Mouse (Mus musculus): ENCODE results near the gene Setd2.

Gene Setd2

GRCm38 (mm10) chr9:110623416-110624195, 91.2 kb downstream of the Setd2 start:
- DNase-seq (ENCODE audit: low spot score) = no peak

DNA sequence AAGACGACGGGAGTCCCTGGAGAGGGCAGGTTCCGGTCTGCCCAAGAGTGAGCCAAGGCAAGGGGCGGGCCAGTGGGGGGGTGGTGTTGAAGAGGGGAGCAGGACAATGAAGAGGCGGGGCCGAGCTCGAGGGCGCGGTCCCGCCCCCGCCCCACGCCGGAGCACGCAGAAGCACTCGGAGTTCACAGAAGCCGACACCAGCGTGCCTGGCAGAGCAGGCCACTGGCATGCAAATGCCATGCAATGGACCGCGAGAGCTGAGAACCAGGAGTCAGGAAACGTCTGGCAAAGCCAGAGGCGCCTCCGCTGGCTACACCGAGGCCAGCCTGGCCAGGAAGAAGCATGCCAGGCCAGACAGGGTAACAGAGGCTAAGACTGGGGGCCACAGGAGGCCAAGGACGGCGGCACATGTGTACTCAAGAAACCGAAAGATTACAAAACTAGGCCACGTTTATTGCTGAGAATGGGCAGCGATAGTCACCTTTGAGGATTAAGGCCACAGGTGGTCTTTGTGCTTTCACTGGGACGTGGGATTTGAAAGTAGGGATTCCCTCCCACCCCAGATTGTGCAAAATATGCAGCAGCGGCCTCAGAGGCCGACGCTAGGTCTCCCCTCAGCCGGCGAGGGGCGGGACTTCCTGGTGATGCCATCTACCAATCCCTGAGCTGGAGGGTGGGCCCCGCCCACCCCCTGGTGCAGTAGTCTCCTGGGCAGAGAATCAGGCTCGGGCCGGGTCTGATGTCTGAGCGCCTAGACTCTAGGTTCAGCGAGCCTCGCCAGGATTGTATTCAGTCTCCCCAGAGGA, 92.2 kb downstream of the Setd2 start, which contains the start of gene Nradd:
Nradd (minus strand) TSS at position 92 of the 806 bp plus-strand sequence.
- peak; percentile 74 for DNase-seq (ENCODE audit: low spot score)

GRCm38 (mm10) chr9:110625350-110625908, 93.0 kb downstream of the Setd2 start:
- no peak for DNase-seq (ENCODE audit: low spot score)

- no peak for DNase-seq (ENCODE audit: low spot score)
Measured at GRCm38 (mm10) chr9:110630171-110630570, 97.8 kb downstream of the Setd2 start.

DNA sequence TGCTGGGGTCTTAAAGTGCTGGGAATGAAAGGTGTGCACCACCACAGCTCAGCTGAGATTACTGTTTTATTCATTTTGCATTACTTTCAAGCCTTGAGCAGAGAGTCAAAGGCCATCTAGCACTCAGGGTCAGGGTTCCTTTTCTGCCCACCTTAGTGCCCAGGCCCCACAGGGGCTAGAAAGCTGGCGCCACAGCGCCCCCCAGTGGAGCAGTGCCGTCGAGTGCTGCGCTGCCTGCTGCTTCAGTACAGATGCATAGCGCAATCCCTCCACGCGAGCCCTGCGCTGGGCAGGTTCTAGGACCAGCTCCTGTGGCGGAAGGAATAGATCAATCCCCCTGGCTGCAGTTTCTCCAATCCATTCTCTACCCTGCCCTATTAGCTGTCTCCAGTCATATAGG, 98.8 kb downstream of the Setd2 start:
- no peak for DNase-seq (ENCODE audit: low spot score)

GRCm38 (mm10) chr9:110631651-110632275, 99.4 kb downstream of the Setd2 start:
- no peak for DNase-seq (ENCODE audit: low spot score)

DNA sequence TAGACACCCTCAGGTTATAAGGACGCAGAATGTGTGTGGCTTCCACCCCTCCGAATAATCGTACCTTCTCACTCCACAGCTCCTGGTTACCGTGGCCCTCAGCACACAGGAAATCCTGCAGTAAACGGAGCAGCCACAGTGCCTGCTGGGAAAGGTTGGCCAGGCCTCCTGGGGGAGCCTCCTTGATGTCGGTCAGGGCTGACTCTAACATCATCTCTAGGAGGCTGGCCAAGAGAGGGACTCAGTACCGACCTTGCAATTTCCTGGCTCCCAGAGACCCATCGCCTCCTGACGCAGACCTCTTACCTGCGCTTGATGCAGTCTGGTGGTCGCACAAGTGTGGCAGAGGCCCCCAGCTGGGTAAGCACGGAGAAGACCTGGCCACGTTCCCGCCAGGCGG, 100.3 kb downstream of the Setd2 start:
- DNase-seq (ENCODE audit: low spot score) = no peak

DNA sequence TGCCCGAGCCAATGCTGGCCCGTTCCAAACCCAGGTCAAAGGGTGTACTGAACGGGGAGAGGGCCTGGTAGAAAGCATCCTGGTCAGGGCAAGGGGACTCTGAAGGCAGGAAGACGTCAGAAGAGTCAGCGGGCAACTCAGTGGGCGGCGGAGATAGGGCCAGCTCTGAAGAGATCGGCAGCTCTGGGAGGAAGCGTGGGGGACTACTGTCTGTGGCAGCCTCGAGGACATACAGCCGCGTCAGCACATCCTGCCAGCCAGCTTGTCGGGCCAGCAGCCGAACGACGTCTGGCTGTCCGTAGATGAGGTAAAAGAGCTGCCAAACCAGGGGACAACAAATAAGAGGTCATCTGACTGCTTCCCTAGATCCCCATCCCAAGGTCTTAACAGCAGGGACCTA, 101.5 kb downstream of the Setd2 start:
- DNase-seq (ENCODE audit: low spot score) = no peak

DNA sequence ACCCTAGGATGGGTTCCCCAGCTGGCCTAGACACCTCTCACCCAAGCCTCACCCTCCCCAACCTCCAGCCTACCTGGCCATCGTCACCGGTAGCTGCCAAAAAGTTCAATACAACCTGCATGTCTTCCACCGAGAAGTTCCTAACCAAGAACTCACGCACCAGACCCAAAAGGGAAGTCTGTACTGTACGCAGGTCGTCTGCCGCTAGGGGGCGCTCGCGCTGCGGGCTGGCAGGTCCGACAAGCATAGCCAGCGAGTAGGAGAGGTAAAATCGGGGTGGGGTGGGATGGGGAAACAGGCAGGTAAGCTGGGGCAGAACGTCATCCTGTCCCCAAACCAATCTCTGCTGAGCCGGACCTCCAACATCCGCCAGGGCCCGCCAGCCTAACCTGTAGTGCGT, 102.8 kb downstream of the Setd2 start:
- peak; percentile 96 for DNase-seq (ENCODE audit: low spot score)

DNA sequence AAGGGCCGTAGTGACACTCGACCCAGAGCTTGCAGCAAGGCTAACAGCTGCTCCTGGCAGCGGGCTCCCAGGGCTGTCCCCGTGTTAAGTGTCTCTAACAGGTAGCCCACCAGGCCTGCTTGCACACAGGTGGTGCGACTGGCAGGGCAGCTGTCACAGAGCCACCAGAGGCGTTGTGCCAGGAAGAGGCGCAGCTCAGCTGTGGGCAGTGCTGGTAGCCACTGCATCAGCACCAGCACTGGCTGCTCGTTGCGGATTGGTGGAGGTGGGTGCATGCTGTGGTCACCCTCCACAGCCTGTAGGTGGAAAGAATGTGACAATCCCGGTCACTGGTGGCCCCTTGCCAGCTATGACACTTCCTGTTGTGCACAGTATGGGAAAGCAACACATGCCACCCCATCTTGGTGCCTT, 106.2 kb downstream of the Setd2 start:
- DNase-seq (ENCODE audit: low spot score) = no peak

DNA sequence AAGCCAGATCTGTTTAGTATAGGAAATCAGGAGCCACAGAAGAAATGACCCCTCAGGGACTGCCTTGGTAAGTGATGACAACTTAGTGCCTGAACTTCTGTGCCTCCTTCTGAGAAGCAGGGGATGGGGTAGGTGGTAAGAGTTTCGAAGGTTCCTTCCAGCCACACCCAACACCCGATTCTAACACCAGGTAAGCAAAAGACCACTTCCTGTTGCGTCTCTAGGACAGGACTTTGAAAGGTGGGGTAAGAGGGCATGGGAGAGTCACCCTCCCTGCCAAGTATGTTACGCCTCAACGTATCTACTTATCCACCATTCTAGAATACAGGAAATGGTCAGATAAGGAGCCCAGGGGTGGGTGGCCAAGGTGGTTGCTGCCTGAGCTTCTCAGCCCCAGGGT, 108.6 kb downstream of the Setd2 start:
- no peak for DNase-seq (ENCODE audit: low spot score)

DNA sequence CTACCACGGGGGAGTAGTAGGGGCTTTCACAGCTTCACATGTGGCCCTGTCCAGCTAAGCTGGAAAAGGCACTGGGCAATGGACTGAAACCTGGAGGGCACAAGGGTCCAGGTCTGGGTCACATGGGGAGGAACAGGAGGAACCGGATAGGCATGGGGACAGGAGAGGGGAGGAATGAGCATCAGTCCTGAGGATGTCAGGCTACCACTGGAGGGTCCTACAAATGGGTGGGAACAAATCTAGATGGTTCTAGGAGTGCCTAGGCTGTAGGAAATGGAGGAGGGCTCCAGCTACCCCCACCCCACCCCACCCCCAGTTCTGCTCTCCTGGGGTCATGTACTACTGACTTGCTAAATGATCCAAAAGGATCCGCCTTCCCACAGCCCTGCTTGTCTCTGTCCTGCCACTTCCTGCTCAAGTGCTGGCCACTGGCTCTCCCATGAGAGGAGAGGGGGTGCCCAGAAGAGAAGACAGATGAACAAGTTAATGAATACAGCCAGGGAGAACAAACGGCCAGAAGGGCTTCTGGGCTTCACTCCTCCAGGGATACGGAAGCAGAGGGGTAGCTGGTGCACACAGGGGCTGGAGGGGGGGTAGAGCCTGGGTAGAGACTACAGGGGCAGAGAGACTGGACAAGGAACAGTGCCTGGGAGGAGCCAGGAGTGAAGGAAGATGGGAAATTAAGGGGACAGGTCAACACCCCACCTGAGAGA, 110.6 kb downstream of the Setd2 start:
- no peak for DNase-seq (ENCODE audit: low spot score)

GRCm38 (mm10) chr9:110643787-110644186, 111.4 kb downstream of the Setd2 start:
- DNase-seq (ENCODE audit: low spot score) = no peak

DNA sequence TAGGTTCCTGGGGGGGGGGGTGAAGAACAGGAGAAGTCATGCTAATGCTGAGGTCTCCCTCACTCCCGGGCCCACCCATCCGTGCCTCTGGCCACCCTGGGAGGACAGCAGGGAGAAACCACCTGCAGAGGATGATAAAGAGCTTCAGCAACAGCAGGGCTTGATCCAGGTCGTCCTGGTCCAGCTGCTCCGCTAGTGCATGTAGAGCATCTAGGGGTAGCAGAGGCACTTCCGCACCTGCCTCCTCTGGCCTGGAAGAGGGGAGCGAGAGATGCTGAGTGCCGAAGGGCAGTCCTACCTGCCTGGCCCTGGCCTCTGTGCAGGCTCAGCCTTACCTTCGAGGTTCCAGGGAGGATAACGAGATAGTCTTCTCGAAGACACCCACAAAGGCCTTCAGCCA, 111.9 kb downstream of the Setd2 start:
- DNase-seq (ENCODE audit: low spot score) = no peak

DNA sequence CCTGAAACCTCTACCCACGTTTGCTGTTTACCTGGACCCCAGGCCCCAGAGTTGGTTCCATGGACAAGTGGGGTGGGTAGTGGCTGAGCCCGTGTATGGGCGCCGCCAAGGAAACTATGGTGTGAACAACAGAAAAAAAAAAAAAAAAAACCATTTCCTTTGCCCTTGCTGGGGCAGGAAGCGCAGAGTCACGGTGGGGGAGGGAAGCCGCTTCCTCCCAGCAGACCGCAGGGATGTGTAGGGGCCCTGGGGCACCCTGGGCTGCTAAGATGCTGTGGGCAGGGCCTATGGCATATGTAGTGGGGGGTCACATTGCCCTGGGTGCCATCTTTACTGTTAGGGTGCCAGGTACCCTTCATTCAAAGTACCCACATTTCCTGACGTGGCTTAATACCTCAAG, 112.8 kb downstream of the Setd2 start:
- no peak for DNase-seq (ENCODE audit: low spot score)

GRCm38 (mm10) chr9:110649775-110650174, 117.4 kb downstream of the Setd2 start:
- DNase-seq (ENCODE audit: low spot score) = no peak

- DNase-seq (ENCODE audit: low spot score) = no peak
Measured at GRCm38 (mm10) chr9:110651931-110652722, 119.7 kb downstream of the Setd2 start.

GRCm38 (mm10) chr9:110652963-110653654, 120.7 kb downstream of the Setd2 start:
- no peak for DNase-seq (ENCODE audit: low spot score)

DNA sequence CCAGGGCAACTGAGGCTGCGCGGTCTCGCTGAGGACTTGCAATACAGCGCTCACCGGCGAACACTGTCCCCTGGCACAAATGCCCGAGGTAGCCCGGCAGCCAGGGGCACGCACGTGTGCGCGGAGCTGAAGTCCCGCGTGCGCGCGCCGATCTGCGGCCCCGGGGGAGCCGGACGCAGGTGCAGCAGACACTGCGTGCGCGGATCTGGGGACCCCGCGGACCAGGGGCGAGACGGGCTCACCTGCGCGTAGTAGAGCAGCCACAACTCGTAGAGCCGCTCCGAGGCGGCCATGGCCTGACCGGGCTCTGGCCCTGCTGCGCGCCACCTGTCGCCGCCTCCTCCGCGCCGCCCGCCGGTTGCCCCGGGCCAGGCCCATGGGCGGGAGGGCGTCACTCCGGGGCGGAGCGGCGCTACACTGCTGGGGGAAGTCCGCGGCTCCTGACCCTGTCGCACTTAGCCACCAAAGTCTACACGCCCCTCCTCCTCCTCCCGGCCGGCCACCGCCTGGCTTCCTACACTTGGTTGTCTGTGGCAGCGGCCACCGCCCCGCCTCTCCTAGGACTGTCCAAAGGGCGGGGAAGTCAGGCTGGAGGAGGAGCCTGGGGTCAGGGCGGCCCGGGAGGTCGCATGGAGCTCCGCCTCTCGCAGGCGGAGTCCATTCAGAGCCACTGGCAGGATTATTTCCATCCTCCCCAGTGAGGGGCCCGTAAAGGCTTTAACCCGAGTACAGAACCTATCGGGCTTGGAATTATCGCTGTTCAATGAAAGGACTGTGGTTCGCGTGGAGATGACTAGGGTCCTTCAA, 121.5 kb downstream of the Setd2 start, which contains the start of gene Nbeal2:
Nbeal2 (minus strand) TSS at position 507 of the 807 bp plus-strand sequence.
- DNase-seq (ENCODE audit: low spot score) = peak; percentile 86
